Mouse (Mus musculus) neural tube, embryonic 13.5 days (tissue): ENCODE data around the gene Parm1. TPM values are rescaled to one million over a fixed set of nuclear protein-coding genes. Genes with fewer than 3 reads are reported as not detected.

Experiments used
- ATAC-seq: fragments of 200-750 bp; cut with Nextera tagmentation; 2 replicates; pipeline ENCODE4 v1.8.0; 2017; ENCODE audit warnings: low read depth, mild to moderate bottlenecking, moderate TSS enrichment, moderate library complexity
- H3K27ac ChIP-seq: fragments of 300-500 bp; sonication (generic); replicated peaks from 2 replicates; pipeline ENCODE4 v1.5.1; 2015; ENCODE audit warnings: moderate library complexity, mild to moderate bottlenecking, inconsistent platforms
- H3K27me3 ChIP-seq: fragments of 300-500 bp; sonication (generic); 2 replicates; pipeline ENCODE4 v1.6.1; 2015; ENCODE audit warnings: mild to moderate bottlenecking, inconsistent platforms
- H3K36me3 ChIP-seq: fragments of 300-500 bp; sonication (generic); 2 replicates; pipeline ENCODE4 v1.6.1; 2015; ENCODE audit warnings: mild to moderate bottlenecking, inconsistent platforms
- H3K4me1 ChIP-seq: fragments of 300-500 bp; sonication (generic); replicated peaks from 2 replicates; pipeline ENCODE4 v1.6.1; 2015; ENCODE audit warnings: inconsistent platforms
- H3K4me2 ChIP-seq: fragments of 300-500 bp; sonication (generic); 2 replicates; pipeline ENCODE4 v1.6.1; 2015; ENCODE audit warnings: inconsistent platforms, mild to moderate bottlenecking, moderate library complexity
- H3K4me3 ChIP-seq: fragments of 300-500 bp; sonication (generic); 2 replicates; pipeline ENCODE4 v1.5.1; 2015; ENCODE audit warnings: mild to moderate bottlenecking, inconsistent platforms
- H3K9ac ChIP-seq: fragments of 300-500 bp; sonication (generic); 2 replicates; pipeline ENCODE4 v1.6.1; 2015; ENCODE audit warnings: moderate library complexity, mild to moderate bottlenecking, inconsistent platforms
- H3K9me3 ChIP-seq: fragments of 300-500 bp; sonication (generic); 2 replicates; pipeline ENCODE4 v1.6.1; 2016; ENCODE audit warnings: inconsistent platforms
- WGBS: fragments of 180-500 bp; shearing (Covaris S2); methylation state at CpG from one replicate; pipeline ENCODE4 v1.1.7; 2015; 5-methylcytosine and 5-hydroxymethylcytosine counted together
- polyA plus RNA-seq: library from polyadenylated mRNA; unstranded; fragments of >200 nt; fragmentation: Nextera tagmentation; extraction: Ambion mirVana; gene quantifications from 2 replicates; pipeline ENCODE4 v1.2.1, GENCODE M21; 2015

Gene Parm1
- polyA plus RNA-seq, 1 experiment from 2014 or later: 7.1 TPM

DNA sequence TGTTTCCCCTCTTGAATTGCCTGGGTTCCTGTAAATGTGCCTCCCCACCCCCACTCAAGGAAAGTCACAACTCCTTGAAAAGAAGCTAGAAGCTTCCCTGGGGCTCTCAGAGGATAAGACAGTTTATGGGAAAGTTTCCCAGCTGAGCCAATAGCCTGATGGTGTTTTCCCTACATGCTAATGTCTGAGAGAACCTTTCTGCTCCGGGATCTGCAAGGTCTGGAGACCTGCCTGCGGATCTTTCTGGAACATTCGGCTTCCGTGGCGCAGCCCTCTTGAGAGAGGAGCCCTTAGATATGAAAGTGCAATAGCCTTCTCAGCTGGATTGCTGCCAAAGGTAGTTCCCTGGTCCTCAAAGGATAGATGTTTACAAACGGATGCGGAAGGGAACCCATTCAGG lies 1.5 kb downstream of the Parm1 start:
- no peak for ATAC-seq
- Histone ChIP-seq H3K4me3 (peak overlapping the region; percentile 56), H3K4me2 (peak overlapping the region; percentile 96), H3K27ac (no peak overlapping the region), H3K4me1 (peaks cover 25% of the 10 kb centered on the region), H3K36me3 (no peaks in the 10 kb centered on the region), H3K9ac (peak overlapping the region; percentile 51; the same call in 1 of the 2 replicates), H3K27me3 (peaks cover 15% of the 10 kb centered on the region), H3K9me3 (no peaks in the 10 kb centered on the region)
- 26% methylated on average over 7 of the region's 7 CpGs for WGBS

GRCm38 (mm10) chr5:91519521-91519920 lies 2.1 kb downstream of the Parm1 start:
- ATAC-seq: no peak
- peaks cover 15% of the 10 kb centered on the region for H3K27me3 ChIP-seq
- H3K4me3 ChIP-seq: peak overlapping the region; percentile 56
- peaks cover 25% of the 10 kb centered on the region for H3K4me1 ChIP-seq
- no peaks in the 10 kb centered on the region for H3K36me3 ChIP-seq
- no peaks in the 10 kb centered on the region for H3K9me3 ChIP-seq
- H3K4me2 ChIP-seq: peak overlapping the region; percentile 96
- H3K27ac ChIP-seq: no peak overlapping the region
- 39% methylated on average over 4 of the region's 4 CpGs for WGBS
- H3K9ac ChIP-seq: no peak overlapping the region

- 87% methylated on average over 10 of the region's 10 CpGs for WGBS
Observed at GRCm38 (mm10) chr5:91532748-91533496, 15.5 kb downstream of the Parm1 start.

GRCm38 (mm10) chr5:91559071-91559610 lies 41.7 kb downstream of the Parm1 start:
- no peaks in the 10 kb centered on the region for H3K4me1 ChIP-seq
- H3K4me2 ChIP-seq: no peak overlapping the region
- H3K9ac ChIP-seq: no peak overlapping the region
- no peak for ATAC-seq
- H3K27ac ChIP-seq: no peak overlapping the region
- no peaks in the 10 kb centered on the region for H3K9me3 ChIP-seq
- 82% methylated on average over 7 of the region's 7 CpGs for WGBS
- no peaks in the 10 kb centered on the region for H3K36me3 ChIP-seq
- H3K4me3 ChIP-seq: no peak overlapping the region
- no peaks in the 10 kb centered on the region for H3K27me3 ChIP-seq

More at GRCm38 (mm10) chr5:91532748-91533496, 15.5 kb downstream of the Parm1 start:
- ATAC-seq: no peak
- Histone ChIP-seq H3K27ac (no peak overlapping the region), H3K9ac (no peak overlapping the region), H3K9me3 (peaks cover 6% of the 10 kb centered on the region; the same call in 1 of the 2 replicates), H3K4me1 (no peaks in the 10 kb centered on the region), H3K4me3 (no peak overlapping the region), H3K4me2 (no peak overlapping the region), H3K36me3 (no peaks in the 10 kb centered on the region), H3K27me3 (no peaks in the 10 kb centered on the region)

DNA sequence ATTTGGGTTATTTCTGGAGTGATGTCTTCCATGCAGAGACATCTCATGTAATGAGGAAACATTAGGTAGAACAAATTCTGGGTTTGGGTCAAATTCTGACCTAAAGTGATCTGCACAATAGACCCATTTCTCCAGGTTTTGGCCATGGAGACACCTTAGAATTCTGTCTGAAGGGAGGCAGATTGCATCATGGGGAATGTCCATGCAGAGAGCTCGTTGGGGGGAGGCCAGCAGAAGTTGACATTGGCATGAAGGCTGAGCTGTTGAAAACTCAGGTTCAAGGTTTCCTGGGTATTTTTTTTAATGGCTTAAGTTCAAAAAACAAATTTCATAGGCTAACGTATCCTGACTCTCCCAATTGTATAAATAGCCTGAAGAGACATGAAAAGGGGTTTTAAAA lies 42.3 kb downstream of the Parm1 start:
- H3K9ac ChIP-seq: no peak overlapping the region
- ATAC-seq: no peak
- no peaks in the 10 kb centered on the region for H3K9me3 ChIP-seq
- 80% methylated on average over 2 of the region's 2 CpGs for WGBS
- no peaks in the 10 kb centered on the region for H3K27me3 ChIP-seq
- no peak overlapping the region for H3K27ac ChIP-seq
- no peaks in the 10 kb centered on the region for H3K4me1 ChIP-seq
- H3K4me3 ChIP-seq: no peak overlapping the region
- no peaks in the 10 kb centered on the region for H3K36me3 ChIP-seq
- H3K4me2 ChIP-seq: no peak overlapping the region

- 86% methylated on average over 3 of the region's 3 CpGs for WGBS
- Histone ChIP-seq H3K4me1 (no peaks in the 10 kb centered on the region), H3K4me3 (no peak overlapping the region), H3K9me3 (no peaks in the 10 kb centered on the region), H3K9ac (no peak overlapping the region), H3K27ac (no peak overlapping the region), H3K27me3 (no peaks in the 10 kb centered on the region), H3K4me2 (no peak overlapping the region), H3K36me3 (no peaks in the 10 kb centered on the region)
- no peak for ATAC-seq
Observed at GRCm38 (mm10) chr5:91561394-91561793, 44.0 kb downstream of the Parm1 start.

DNA sequence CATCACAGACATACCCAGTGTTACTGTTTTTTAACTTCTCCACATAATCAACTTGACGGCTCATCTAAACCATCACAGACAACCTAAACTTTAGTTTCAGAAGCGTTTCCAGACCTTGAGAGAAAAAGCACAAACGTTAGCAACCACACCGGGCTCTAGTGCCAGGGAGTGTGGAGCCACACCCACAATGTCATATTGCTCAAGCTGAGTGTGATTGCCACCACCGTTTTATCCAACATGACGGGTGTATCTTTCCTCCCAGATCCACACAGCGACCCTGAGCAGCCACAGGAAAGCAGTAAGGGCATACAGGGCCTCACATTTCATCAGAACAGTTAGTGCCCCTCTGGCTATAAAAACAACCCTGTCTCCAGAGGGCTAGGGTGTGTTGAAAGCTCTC lies 45.1 kb downstream of the Parm1 start:
- Histone ChIP-seq H3K27me3 (no peaks in the 10 kb centered on the region), H3K4me3 (no peak overlapping the region), H3K36me3 (no peaks in the 10 kb centered on the region), H3K27ac (no peak overlapping the region), H3K4me2 (no peak overlapping the region), H3K9ac (no peak overlapping the region), H3K4me1 (no peaks in the 10 kb centered on the region), H3K9me3 (no peaks in the 10 kb centered on the region)
- no peak for ATAC-seq
- WGBS: 79% methylated on average over 7 of the region's 7 CpGs

DNA sequence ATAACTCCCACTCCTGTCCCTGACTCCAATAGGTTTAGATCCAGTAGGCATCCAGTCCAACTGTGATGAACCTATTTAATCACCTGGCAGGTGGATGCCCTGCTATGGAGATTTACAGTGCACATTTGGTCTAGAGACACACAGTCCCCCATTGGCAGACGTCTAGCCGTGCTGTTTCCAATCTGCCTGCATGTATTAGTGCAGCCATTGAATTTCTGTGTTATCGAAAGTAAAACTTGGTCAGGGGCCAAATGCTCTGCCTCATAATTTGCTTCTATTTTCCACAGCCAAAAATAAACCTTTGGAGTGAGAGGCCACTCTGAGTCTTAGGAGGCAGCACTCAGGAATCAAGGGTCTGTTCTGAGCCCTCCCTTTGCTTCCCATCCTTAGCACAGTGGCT lies 46.6 kb downstream of the Parm1 start:
- 77% methylated on average over 3 of the region's 3 CpGs for WGBS
- H3K4me1 ChIP-seq: no peaks in the 10 kb centered on the region
- no peak for ATAC-seq
- no peak overlapping the region for H3K9ac ChIP-seq
- no peak overlapping the region for H3K4me2 ChIP-seq
- H3K36me3 ChIP-seq: no peaks in the 10 kb centered on the region
- H3K4me3 ChIP-seq: no peak overlapping the region
- H3K27me3 ChIP-seq: no peaks in the 10 kb centered on the region
- no peak overlapping the region for H3K27ac ChIP-seq
- no peaks in the 10 kb centered on the region for H3K9me3 ChIP-seq

- Histone ChIP-seq H3K9ac (no peak overlapping the region), H3K4me2 (no peak overlapping the region), H3K4me3 (no peak overlapping the region), H3K36me3 (no peaks in the 10 kb centered on the region), H3K27ac (no peak overlapping the region), H3K27me3 (no peaks in the 10 kb centered on the region), H3K9me3 (no peaks in the 10 kb centered on the region), H3K4me1 (no peaks in the 10 kb centered on the region)
- WGBS: 97% methylated on average over 3 of the region's 3 CpGs
- ATAC-seq: no peak
Observed at GRCm38 (mm10) chr5:91565458-91565857, 48.0 kb downstream of the Parm1 start.

GRCm38 (mm10) chr5:91566591-91566990 lies 49.2 kb downstream of the Parm1 start:
- Histone ChIP-seq H3K4me2 (no peak overlapping the region), H3K9me3 (no peaks in the 10 kb centered on the region), H3K36me3 (no peaks in the 10 kb centered on the region), H3K27ac (no peak overlapping the region), H3K4me1 (no peaks in the 10 kb centered on the region), H3K27me3 (no peaks in the 10 kb centered on the region), H3K4me3 (no peak overlapping the region), H3K9ac (no peak overlapping the region)
- 78% methylated on average over 3 of the region's 3 CpGs for WGBS
- ATAC-seq: no peak

DNA sequence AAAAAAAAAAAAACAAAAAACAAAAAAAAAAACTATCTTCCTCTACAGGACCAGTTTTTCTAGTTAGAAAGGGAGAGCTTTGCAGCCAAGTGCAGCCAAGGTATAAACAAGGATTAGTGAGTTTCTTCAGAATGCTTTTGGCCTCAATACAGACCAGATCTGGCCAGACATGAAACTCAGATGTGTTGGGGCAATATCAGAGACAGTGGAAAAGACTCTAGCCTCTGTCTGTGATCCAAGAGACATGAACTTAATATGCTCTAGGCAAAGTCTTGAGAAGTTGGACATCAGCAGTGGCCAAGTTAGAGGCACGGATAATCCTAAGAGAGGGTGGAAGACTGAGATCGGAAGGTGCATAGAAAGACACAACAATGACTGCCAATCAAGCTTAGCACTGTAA lies 56.8 kb downstream of the Parm1 start:
- Histone ChIP-seq H3K27ac (no peak overlapping the region), H3K36me3 (no peaks in the 10 kb centered on the region), H3K4me3 (no peak overlapping the region), H3K27me3 (no peaks in the 10 kb centered on the region), H3K9ac (no peak overlapping the region), H3K9me3 (no peaks in the 10 kb centered on the region), H3K4me2 (no peak overlapping the region), H3K4me1 (no peaks in the 10 kb centered on the region)
- no peak for ATAC-seq
- 95% methylated on average over 2 of the region's 2 CpGs for WGBS

DNA sequence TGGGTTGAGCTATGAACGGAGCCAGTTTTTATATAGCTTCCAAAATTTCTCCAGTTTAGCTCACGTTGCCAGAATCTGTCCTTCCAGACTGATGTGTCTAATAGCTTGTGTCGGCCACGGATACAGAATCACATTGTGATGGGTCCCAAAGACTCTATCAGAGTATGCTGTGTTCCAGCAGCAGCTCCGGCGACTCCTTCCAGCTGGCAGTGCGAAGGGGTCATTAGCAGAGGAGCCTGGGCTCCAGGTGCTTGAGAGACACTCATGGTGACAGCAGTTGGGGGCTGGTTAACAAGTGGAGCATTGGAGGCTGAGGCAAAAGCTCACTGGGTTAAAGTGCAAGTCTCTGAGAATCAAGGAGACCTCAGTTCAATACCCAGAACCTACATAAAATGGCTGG lies 61.5 kb downstream of the Parm1 start:
- Histone ChIP-seq H3K4me1 (no peaks in the 10 kb centered on the region), H3K9me3 (no peaks in the 10 kb centered on the region), H3K9ac (no peak overlapping the region), H3K27ac (no peak overlapping the region), H3K27me3 (no peaks in the 10 kb centered on the region), H3K4me3 (no peak overlapping the region), H3K4me2 (no peak overlapping the region), H3K36me3 (no peaks in the 10 kb centered on the region)
- 88% methylated on average over 7 of the region's 7 CpGs for WGBS
- ATAC-seq: no peak

DNA sequence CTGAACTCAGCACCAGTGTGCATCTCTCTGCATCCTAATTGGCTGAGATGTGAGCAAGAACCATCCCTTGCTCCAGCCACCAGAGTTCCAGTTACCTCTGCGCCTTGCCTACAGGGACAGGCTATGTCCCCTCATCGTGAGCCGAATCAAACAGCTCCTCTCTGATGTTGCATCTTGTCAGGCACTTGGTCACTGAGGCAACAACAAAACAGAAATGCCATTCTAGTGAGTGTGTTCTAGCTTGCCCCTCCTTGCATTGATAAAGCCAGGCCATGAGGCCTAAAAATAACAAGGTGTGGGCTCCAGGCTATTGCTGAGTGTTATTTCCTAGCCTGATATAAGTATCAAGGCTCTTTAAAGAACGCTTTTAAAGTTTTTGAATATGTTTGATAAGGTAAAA lies 64.4 kb downstream of the Parm1 start:
- Histone ChIP-seq H3K4me2 (no peak overlapping the region), H3K9me3 (no peaks in the 10 kb centered on the region), H3K9ac (no peak overlapping the region), H3K4me3 (no peak overlapping the region), H3K27ac (no peak overlapping the region), H3K27me3 (no peaks in the 10 kb centered on the region), H3K4me1 (no peaks in the 10 kb centered on the region), H3K36me3 (no peaks in the 10 kb centered on the region)
- ATAC-seq: no peak
- 92% methylated on average over 4 of the region's 4 CpGs for WGBS
